Mouse (Mus musculus): Measurements from ENCODE around the gene Ccdc71.

- TF ChIP-seq CTCF (conservative IDR thresholded peaks at IDR 0.05; ENCODE audit: insufficient read depth, insufficient read length, low read depth, low read length) (no peak), POLR2A (IDR thresholded peaks at IDR 0.05; ENCODE audit: low read depth, low read length) (no peak)
Measured at GRCm38 (mm10) chr9:108483051-108483790, 22.9 kb downstream of the Ccdc71 start.

All from kidney, adult 2 months (tissue).